Mouse (Mus musculus): ENCODE results near the gene Derl2.

DNA sequence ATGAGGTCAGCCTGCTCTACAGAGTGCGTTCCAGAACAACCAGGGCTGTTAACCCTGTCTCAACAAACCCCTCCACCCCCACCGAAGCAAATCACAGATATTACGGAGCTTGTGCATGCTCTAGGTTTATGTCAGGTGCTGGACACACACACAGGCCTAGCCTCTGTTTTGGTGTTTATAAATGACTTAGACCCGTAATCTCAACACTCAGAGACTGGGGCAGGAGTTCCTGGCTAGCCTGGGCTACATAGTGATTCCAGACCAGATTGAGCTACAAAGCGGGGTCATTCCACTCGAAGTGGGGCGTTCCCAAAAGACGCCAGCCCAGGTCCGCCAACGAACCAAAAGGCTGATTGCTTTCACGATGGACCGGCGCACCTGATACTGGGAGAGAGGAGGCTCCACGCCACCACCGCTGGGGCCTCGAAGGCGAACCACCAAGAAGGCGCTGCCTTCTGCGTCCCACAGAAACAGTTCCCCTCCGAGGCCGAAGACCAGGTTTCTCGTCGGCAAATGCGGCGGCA, 50.3 kb downstream of the Derl2 start:
- TF ChIP-seq CTCF (IDR thresholded peaks at IDR 0.05; ENCODE audit: borderline replicate concordance, extremely low read depth, insufficient read depth, insufficient read length) (no peak), POLR2A (IDR thresholded peaks at IDR 0.05; ENCODE audit: borderline replicate concordance, extremely low read depth, insufficient read depth, insufficient read length, poor library complexity, severe bottlenecking) (no peak)

Measured in brain, embryonic 14.5 days (tissue).